Mouse (Mus musculus) CH12.LX (cell line): Measurements from ENCODE around the gene Vdac1. TPM values are rescaled to one million over a fixed set of nuclear protein-coding genes. Genes with fewer than 3 reads are reported as not detected.

Experiments
- DNase-seq: peaks from one replicate; pipeline ENCODE4 v3.0.0-alpha.2; 2013; ENCODE audit errors: extremely low read depth
- H3K27ac ChIP-seq: 2 replicates; pipeline ENCODE4 v1.5.1; 2012; ENCODE audit warnings: low read depth, mild to moderate bottlenecking, control low read depth, moderate library complexity; ENCODE audit not compliant: insufficient read depth
- H3K27me3 ChIP-seq: replicated peaks from 2 replicates; pipeline ENCODE3; 2012; ENCODE audit warnings: inconsistent platforms
- H3K36me3 ChIP-seq, 2 experiments: replicated peaks in 1 of 2; 2 replicates each; pipeline versions ENCODE3 to v1.6.1; 2012; ENCODE audit warnings: inconsistent platforms in 1 of 2, low read length in 1 of 2, mild to moderate bottlenecking in 1 of 2, mixed read lengths in 1 of 2, moderate library complexity in 1 of 2; ENCODE audit not compliant: control insufficient read depth in 1 of 2, insufficient read depth in 1 of 2
- H3K4me1 ChIP-seq, 2 experiments: 2 replicates each; pipeline ENCODE4 v1.6.1; 2012; ENCODE audit warnings: inconsistent platforms in 1 of 2, moderate library complexity in 1 of 2; ENCODE audit not compliant: insufficient read depth in 2 of 2, control insufficient read depth in 1 of 2
- H3K4me2 ChIP-seq: 2 replicates; pipeline ENCODE4 v1.6.1; 2012; ENCODE audit warnings: low read depth, mild to moderate bottlenecking, control low read depth; ENCODE audit not compliant: poor library complexity, insufficient read depth, severe bottlenecking
- H3K4me3 ChIP-seq, 3 experiments: fragments of 150-350 bp in 1 of 3; sonication (generic) in 1 of 3; replicated peaks in 1 of 3; 2 replicates each; pipeline versions ENCODE3 to v1.5.1; 2011 to 2012; ENCODE audit warnings: low read depth in 2 of 3, low read length in 2 of 3, mild to moderate bottlenecking in 2 of 3, moderate library complexity in 2 of 3, control low read depth in 1 of 3, improper control_type of control experiment in 1 of 3, inconsistent platforms in 1 of 3, mixed read lengths in 1 of 3; ENCODE audit not compliant: poor library complexity in 1 of 3
- H3K79me2 ChIP-seq: replicated peaks from 2 replicates; pipeline ENCODE4 v1.6.1; 2012; ENCODE audit warnings: mild to moderate bottlenecking, moderate library complexity; ENCODE audit not compliant: control insufficient read depth, poor library complexity, insufficient read depth, severe bottlenecking; ENCODE audit errors: extremely low read depth
- H3K9ac ChIP-seq: 2 replicates; pipeline ENCODE4 v1.6.1; 2012; ENCODE audit warnings: low read depth, mild to moderate bottlenecking, control low read depth, moderate library complexity; ENCODE audit not compliant: insufficient read depth
- H3K9me3 ChIP-seq: replicated peaks from 2 replicates; pipeline ENCODE3; 2012; ENCODE audit warnings: low read length, inconsistent platforms, mixed read lengths
- BHLHE40 ChIP-seq: IDR thresholded peaks from 2 replicates; pipeline ENCODE4 v1.6.1; 2011; ENCODE audit warnings: mild to moderate bottlenecking, low read depth, low read length, improper control_type of control experiment
- CHD1 ChIP-seq: IDR thresholded peaks from 2 replicates; pipeline ENCODE4 v1.6.1; 2012; ENCODE audit warnings: low read depth, low read length, improper control_type of control experiment, inconsistent platforms
- CHD2 ChIP-seq: IDR thresholded peaks from 2 replicates; pipeline ENCODE4 v1.6.1; 2011; ENCODE audit warnings: low read length, improper control_type of control experiment
- CTCF ChIP-seq, 2 experiments: IDR thresholded peaks in 1 of 2; conservative IDR thresholded peaks in 1 of 2; 2 replicates each; pipeline ENCODE4 v1.5.1; 2011 to 2012; ENCODE audit warnings: low read depth in 2 of 2, low read length in 2 of 2, improper control_type of control experiment in 1 of 2, inconsistent platforms in 1 of 2, mild to moderate bottlenecking in 1 of 2, moderate library complexity in 1 of 2
- E2F4 ChIP-seq: IDR thresholded peaks from 2 replicates; pipeline ENCODE4 v1.6.1; 2011; ENCODE audit warnings: low read depth, low read length, improper control_type of control experiment; ENCODE audit not compliant: insufficient replicate concordance
- ELF1 ChIP-seq: IDR thresholded peaks from 2 replicates; pipeline ENCODE4 v1.6.1; 2014; ENCODE audit warnings: low read depth, mild to moderate bottlenecking, inconsistent platforms, low read length, improper control_type of control experiment
- EP300 ChIP-seq: IDR thresholded peaks from 2 replicates; pipeline ENCODE4 v1.6.1; 2011; ENCODE audit warnings: low read length, improper control_type of control experiment
- GABPA ChIP-seq: IDR thresholded peaks from 2 replicates; pipeline ENCODE4 v1.6.1; 2012; ENCODE audit warnings: low read depth, low read length, improper control_type of control experiment, inconsistent platforms; ENCODE audit not compliant: insufficient replicate concordance
- HCFC1 ChIP-seq: IDR thresholded peaks from 2 replicates; pipeline ENCODE4 v1.6.1; 2012; ENCODE audit warnings: low read depth, mild to moderate bottlenecking, inconsistent platforms, low read length, improper control_type of control experiment
- IRF4 ChIP-seq: IDR thresholded peaks from 2 replicates; pipeline ENCODE4 v1.6.1; 2014; ENCODE audit warnings: low read depth, mild to moderate bottlenecking, inconsistent platforms, low read length, improper control_type of control experiment
- JUND ChIP-seq: conservative IDR thresholded peaks from 2 replicates; pipeline ENCODE4 v1.6.1; 2011; ENCODE audit warnings: low read depth, low read length, improper control_type of control experiment
- MAFK ChIP-seq: IDR thresholded peaks from 2 replicates; pipeline ENCODE4 v1.6.1; 2011; ENCODE audit warnings: low read length, improper control_type of control experiment; ENCODE audit not compliant: insufficient replicate concordance
- MAX ChIP-seq: IDR thresholded peaks from 2 replicates; pipeline ENCODE4 v1.6.1; 2011; ENCODE audit warnings: low read length, improper control_type of control experiment
- MXI1 ChIP-seq: IDR thresholded peaks from 2 replicates; pipeline ENCODE4 v1.6.1; 2011; ENCODE audit warnings: mild to moderate bottlenecking, low read depth, low read length, improper control_type of control experiment
- MYC ChIP-seq: IDR thresholded peaks from 2 replicates; pipeline ENCODE4 v1.6.1; 2011; ENCODE audit warnings: low read depth, mild to moderate bottlenecking, improper control_type of control experiment, low read length
- NELFE ChIP-seq: IDR thresholded peaks from 2 replicates; pipeline ENCODE4 v1.6.1; 2011; ENCODE audit warnings: low read depth, low read length, improper control_type of control experiment
- NRF1 ChIP-seq: IDR thresholded peaks from 2 replicates; pipeline ENCODE4 v1.6.1; 2014; ENCODE audit warnings: low read depth, mild to moderate bottlenecking, inconsistent platforms, low read length, improper control_type of control experiment, moderate library complexity
- PAX5 ChIP-seq: IDR thresholded peaks from 2 replicates; pipeline ENCODE4 v1.6.1; 2012; ENCODE audit warnings: low read length, inconsistent platforms, mixed read lengths
- POLR2A ChIP-seq: IDR thresholded peaks from 2 replicates; pipeline ENCODE4 v1.6.1; 2011; ENCODE audit warnings: low read depth, mild to moderate bottlenecking, improper control_type of control experiment, low read length
- RAD21 ChIP-seq: IDR thresholded peaks from 2 replicates; pipeline ENCODE4 v1.6.1; 2011; ENCODE audit warnings: low read depth, mild to moderate bottlenecking, low read length, improper control_type of control experiment, moderate library complexity
- SIN3A ChIP-seq: IDR thresholded peaks from 2 replicates; pipeline ENCODE4 v1.6.1; 2012; ENCODE audit warnings: low read length, improper control_type of control experiment, inconsistent platforms
- SMC3 ChIP-seq: IDR thresholded peaks from 2 replicates; pipeline ENCODE4 v1.6.1; 2011; ENCODE audit warnings: low read depth, low read length, improper control_type of control experiment
- TBP ChIP-seq: conservative IDR thresholded peaks from 2 replicates; pipeline ENCODE4 v1.6.1; 2011; ENCODE audit warnings: low read depth, low read length, improper control_type of control experiment
- TCF12 ChIP-seq: IDR thresholded peaks from 2 replicates; pipeline ENCODE4 v1.6.1; 2014; ENCODE audit warnings: low read depth, mild to moderate bottlenecking, inconsistent platforms, low read length, improper control_type of control experiment
- UBTF ChIP-seq: IDR thresholded peaks from 2 replicates; pipeline ENCODE4 v1.6.1; 2012; ENCODE audit warnings: low read depth, mild to moderate bottlenecking, inconsistent platforms, low read length, improper control_type of control experiment, moderate library complexity
- USF2 ChIP-seq: conservative IDR thresholded peaks from 2 replicates; pipeline ENCODE4 v1.6.1; 2011; ENCODE audit warnings: low read depth, low read length, improper control_type of control experiment
- ZC3H11A ChIP-seq: IDR thresholded peaks from 2 replicates; pipeline ENCODE4 v1.6.1; 2012; ENCODE audit warnings: low read depth, mild to moderate bottlenecking, inconsistent platforms, low read length, improper control_type of control experiment
- ZKSCAN1 ChIP-seq: IDR thresholded peaks from 2 replicates; pipeline ENCODE4 v1.6.1; 2012; ENCODE audit warnings: low read depth, inconsistent platforms, low read length, improper control_type of control experiment, borderline replicate concordance
- ZMIZ1 ChIP-seq: IDR thresholded peaks from 2 replicates; pipeline ENCODE4 v1.6.1; 2012; ENCODE audit warnings: low read depth, mild to moderate bottlenecking, inconsistent platforms, low read length, improper control_type of control experiment
- ZNF384 ChIP-seq: IDR thresholded peaks from 2 replicates; pipeline ENCODE4 v1.6.1; 2012; ENCODE audit warnings: low read depth, low read length, improper control_type of control experiment, inconsistent platforms
- dilution Hi-C: fragments of 300-500 bp; cut with MboI; formaldehyde crosslinking; loops from 2 replicates; pipeline ENCODE4 v1.14.3; 2020; ENCODE audit warnings: low sequenced_read_pairs; ENCODE audit not compliant: extremely low pct_unique_long_range_greater_than_20kb, extremely low pct_ligation_motif_present
- in situ Hi-C: fragments of 300-500 bp; cut with MboI; formaldehyde crosslinking; loops from 3 replicates; pipeline ENCODE4 v1.14.3; 2019; ENCODE audit warnings: low sequenced_read_pairs, low pct_ligation_motif_present, low pct_unique_long_range_greater_than_20kb, mixed read lengths
- polyA plus RNA-seq: library from polyadenylated mRNA; unstranded; fragments of >175 nt; gene quantifications from 2 replicates; pipeline ENCODE4 v1.2.1, GENCODE M21; 2012; ENCODE audit warnings: low read depth; ENCODE audit not compliant: insufficient read length
- total RNA-seq, 2 experiments: library from RNA; depleted of rRNA; stranded (reverse); fragments of 300-350 nt in 1 of 2; fragments of >200 nt in 1 of 2; gene quantifications; 2 replicates each; pipeline ENCODE4 v1.2.3; 2012 to 2014

The Vdac1 gene
- total and polyA plus RNA-seq, 3 experiments: 204 to 315 (median 289) TPM

DNA sequence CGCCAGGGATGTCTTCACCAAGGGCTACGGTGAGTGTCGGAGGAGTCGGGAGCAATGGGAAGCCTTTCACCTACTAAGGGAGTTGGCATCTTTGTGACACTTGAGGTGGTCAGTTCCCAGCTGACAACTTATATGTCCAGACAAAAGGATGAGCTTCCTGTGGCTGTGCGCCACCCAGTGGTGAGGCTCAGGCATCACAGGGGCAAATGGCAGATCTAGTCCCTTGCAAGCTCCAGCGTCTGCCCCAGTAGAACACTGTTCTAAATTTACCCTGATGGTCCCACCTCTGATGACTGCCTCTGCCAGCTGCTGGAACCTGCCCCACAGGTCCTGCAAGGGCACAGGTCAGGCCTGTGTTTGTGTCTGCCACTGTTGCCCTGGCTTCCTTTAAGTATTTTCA, 13.7 kb downstream of the Vdac1 start:
- Histone ChIP-seq H3K79me2 (peaks cover 34% of the 10 kb centered on the region), H3K27me3 (no peaks in the 10 kb centered on the region), H3K27ac (no peak overlapping the region), H3K9ac (no peak overlapping the region), H3K4me3 (no peak overlapping the region), H3K4me1 (peaks cover 1 to 22% of the 10 kb centered on the region in 2 experiments), H3K4me2 (no peak overlapping the region), H3K36me3 (peaks cover 16 to 72% of the 10 kb centered on the region in 2 experiments), H3K9me3 (no peaks in the 10 kb centered on the region)
- no peak; the same call in 1 of the 2 replicates for TF ChIP-seq SIN3A
- TF ChIP-seq NELFE: no peak
- no peak for TF ChIP-seq POLR2A
- no peak for TF ChIP-seq HCFC1
- no peak for TF ChIP-seq E2F4
- no peak for TF ChIP-seq IRF4
- no peak for TF ChIP-seq MYC
- no peak for TF ChIP-seq CHD2
- TF ChIP-seq USF2: no peak
- TF ChIP-seq EP300: no peak
- no peak for TF ChIP-seq PAX5
- TF ChIP-seq MAX: no peak
- no peak for TF ChIP-seq UBTF
- no peak for TF ChIP-seq MXI1
- TF ChIP-seq SMC3: peak; percentile 74
- peak; percentile 63 for TF ChIP-seq RAD21
- TF ChIP-seq ZNF384: no peak
- TF ChIP-seq TCF12: no peak
- TF ChIP-seq CTCF (conservative IDR thresholded peaks at IDR 0.05 in 1 of 2, IDR thresholded peaks at IDR 0.05 in 1 of 2; ENCODE audit: low read depth in 2 of 2, low read length in 2 of 2): peak; percentile 87 to 94
- TF ChIP-seq ZKSCAN1: no peak
- no peak for TF ChIP-seq TBP
- TF ChIP-seq MAFK: no peak
- no peak for TF ChIP-seq BHLHE40
- TF ChIP-seq ZMIZ1: no peak
- no peak for TF ChIP-seq ELF1
- dilution Hi-C loops (no loop called here), in situ Hi-C loops (no loop called here)
- DNase-seq: peak; percentile 49

DNA sequence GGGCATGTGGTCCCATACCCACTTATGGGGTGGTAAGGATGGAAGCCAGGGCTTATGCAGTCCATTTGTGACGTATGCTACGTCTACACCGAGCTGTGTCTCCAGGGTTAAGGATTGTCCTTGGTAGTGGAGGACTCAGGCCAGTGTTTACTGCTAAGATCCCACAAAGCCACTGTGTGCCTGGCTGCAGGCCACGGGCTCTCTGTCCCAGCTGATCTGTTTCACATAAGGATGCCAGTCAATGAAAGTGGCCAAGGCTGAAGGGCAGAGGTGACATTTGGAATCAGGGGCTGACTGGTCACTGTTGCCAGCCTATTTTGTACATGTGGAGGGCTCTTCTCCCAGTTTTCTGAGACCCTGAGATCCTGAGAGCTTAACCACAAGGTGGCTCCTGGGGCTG, 16.9 kb downstream of the Vdac1 start:
- H3K27me3 ChIP-seq: no peaks in the 10 kb centered on the region
- H3K27ac ChIP-seq: no peak overlapping the region
- H3K9ac ChIP-seq: no peak overlapping the region
- TF ChIP-seq GABPA: no peak
- TF ChIP-seq CHD1: no peak
- no peak for TF ChIP-seq TCF12
- TF ChIP-seq ZMIZ1: no peak
- TF ChIP-seq UBTF: no peak
- no peak for TF ChIP-seq USF2
- no peak for TF ChIP-seq JUND
- TF ChIP-seq ZC3H11A: no peak
- no peak for TF ChIP-seq RAD21
- TF ChIP-seq BHLHE40: no peak
- no peak for TF ChIP-seq NRF1
- TF ChIP-seq EP300: no peak
- dilution Hi-C loops: no loop called here
- peaks cover 19 to 84% of the 10 kb centered on the region in 2 experiments for H3K36me3 ChIP-seq
- no peak overlapping the region for H3K4me2 ChIP-seq
- H3K9me3 ChIP-seq: no peaks in the 10 kb centered on the region
- DNase-seq: no peak
- H3K4me1 ChIP-seq: peaks cover 0 to 6% of the 10 kb centered on the region in 2 experiments; a peak in 1 of 4 replicates
- in situ Hi-C loops: no loop called here
- peaks cover 5% of the 10 kb centered on the region; the same call in 1 of the 2 replicates for H3K79me2 ChIP-seq
- H3K4me3 ChIP-seq: no peak overlapping the region
